Mouse (Mus musculus) megakaryocyte-erythroid progenitor cell, adult 5-6 weeks (primary cell): Measurements from ENCODE around the gene Jhy. TPM values are rescaled to one million over a fixed set of nuclear protein-coding genes. Genes with fewer than 3 reads are reported as not detected.
A peak's percentile ranks its signal among the peaks of the same experiment; 100 is the strongest.

ENCODE experiments used
- ATAC-seq: replicated peaks from 2 replicates; pipeline ENCODE4 v1.8.0; 2016; ENCODE audit warnings: mild to moderate bottlenecking, inconsistent platforms; ENCODE audit not compliant: severe bottlenecking, poor library complexity, low FRiP score, low TSS enrichment
- total RNA-seq, 2 experiments: library from RNA; stranded (forward) in 1 of 2; stranded (reverse) in 1 of 2; fragments of 200-1000, 215-1000 nt in 1 of 2; fragments of >200 nt in 1 of 2; fragmentation: Nextera tagmentation in 1 of 2; gene quantifications; 2 replicates each; pipeline ENCODE4 v1.2.3; 2014 to 2017

Gene Jhy
- total RNA-seq, 2 experiments from 2014 or later, result not detected

GRCm38 (mm10) chr9:40871369-40872155 lies 92.4 kb downstream of the Jhy start:
- ATAC-seq, result peak; percentile 22; the same call in 1 of the 2 replicates

- no peak for ATAC-seq
These were observed 93.6 kb downstream of the Jhy start for GRCm38 (mm10) chr9:40870331-40870730.

DNA sequence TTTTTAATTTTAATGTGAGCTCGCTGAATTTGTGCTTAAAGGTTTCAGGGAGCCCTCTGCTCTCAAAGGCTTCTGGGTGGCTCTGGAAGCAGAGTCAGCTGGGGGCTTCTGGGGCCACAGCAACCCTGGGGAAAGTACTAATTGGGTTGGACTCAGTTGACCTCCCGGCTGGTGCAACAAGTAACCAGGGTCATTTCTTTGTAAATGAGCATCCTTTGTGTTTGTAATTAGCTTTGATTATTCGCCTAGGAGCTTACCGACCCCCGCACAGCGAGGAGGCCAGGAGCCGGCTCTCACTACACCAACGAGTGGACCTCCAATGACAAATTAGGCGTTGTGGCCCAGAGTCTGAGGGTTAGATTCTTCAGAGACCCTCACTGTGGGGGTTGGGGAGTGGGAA lies 104.7 kb downstream of the Jhy start:
- ATAC-seq, result no peak

- no peak for ATAC-seq
These were observed 105.3 kb downstream of the Jhy start for GRCm38 (mm10) chr9:40858461-40859160.

GRCm38 (mm10) chr9:40851515-40851914 lies 112.4 kb downstream of the Jhy start:
- no peak for ATAC-seq

Other genes starting within 250 kb of the Jhy start
- 3,454 and 3,626 TPM in 2 replicates for gene Hspa8, start 163.1 kb downstream of the Jhy start, total RNA-seq (2014; fragmentation: Nextera tagmentation)
- gene Hspa8, start 163.1 kb downstream of the Jhy start, total RNA-seq (2017), result 5,878 and 7,940 TPM in 2 replicates
- not detected in 2 replicates for gene Bsx, start 90.0 kb downstream of the Jhy start, total RNA-seq (2014; fragmentation: Nextera tagmentation)
- not detected in 2 replicates for gene Bsx, start 90.0 kb downstream of the Jhy start, total RNA-seq (2017)
- not detected in 2 replicates for gene Crtam, start 40.5 kb upstream of the Jhy start, total RNA-seq (2014; fragmentation: Nextera tagmentation)
- gene Crtam, start 40.5 kb upstream of the Jhy start, total RNA-seq (2017), result 3.1 TPM in 1 of 2 replicates, not detected in the other
- gene Ubash3b, start 197.6 kb upstream of the Jhy start, total RNA-seq (2014; fragmentation: Nextera tagmentation), result 5.6 and 13.3 TPM in 2 replicates
- gene Ubash3b, start 197.6 kb upstream of the Jhy start, total RNA-seq (2017), result 3.7 and 4.0 TPM in 2 replicates